Mouse (Mus musculus): ENCODE measurements at regions not wholly inside any gene's neighbourhood (a gene's known extent, or its start where the extent isn't known, plus 50 kb on each side); places are given as distances from the start of the nearest gene placed in this dataset.
A peak's percentile ranks its signal among the peaks of the same experiment; 100 is the strongest.

DNA sequence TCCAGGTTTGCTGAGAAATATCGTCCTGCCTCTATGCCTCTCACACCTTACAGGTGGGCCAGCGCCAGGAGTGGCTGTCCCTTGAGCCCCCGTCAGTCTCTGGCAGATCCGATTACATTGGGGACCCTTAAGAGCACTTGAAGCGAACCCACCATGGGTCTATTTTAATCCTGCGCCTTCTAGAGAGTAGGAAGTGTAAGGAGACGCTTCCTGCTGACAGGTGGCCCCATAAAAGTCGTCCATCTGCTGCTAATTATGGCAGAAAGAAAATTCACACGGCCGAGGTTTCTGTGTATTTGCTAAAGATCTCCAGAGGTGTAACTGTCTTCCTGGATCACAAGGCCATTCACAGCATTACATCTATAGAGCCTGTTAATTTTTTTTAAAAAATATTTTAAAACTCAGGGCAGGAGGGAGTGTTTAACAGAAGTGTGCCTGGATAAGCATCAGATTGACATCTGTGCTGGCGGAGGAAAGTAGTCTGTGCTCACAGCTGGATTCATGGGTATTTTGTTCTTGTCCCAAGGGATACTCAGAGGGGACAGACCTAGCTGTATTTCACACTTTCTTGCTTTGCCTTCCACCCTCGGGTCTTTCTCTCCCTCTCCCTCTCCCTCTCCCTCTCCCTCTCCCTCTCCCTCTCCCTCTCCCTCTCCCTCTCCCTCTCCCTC is 394.9 kb downstream of the Vps13c start:
- no peak overlapping the region for H3K27ac ChIP-seq (ENCODE audit: low read depth, low read length)
- ATAC-seq = no peak

DNA sequence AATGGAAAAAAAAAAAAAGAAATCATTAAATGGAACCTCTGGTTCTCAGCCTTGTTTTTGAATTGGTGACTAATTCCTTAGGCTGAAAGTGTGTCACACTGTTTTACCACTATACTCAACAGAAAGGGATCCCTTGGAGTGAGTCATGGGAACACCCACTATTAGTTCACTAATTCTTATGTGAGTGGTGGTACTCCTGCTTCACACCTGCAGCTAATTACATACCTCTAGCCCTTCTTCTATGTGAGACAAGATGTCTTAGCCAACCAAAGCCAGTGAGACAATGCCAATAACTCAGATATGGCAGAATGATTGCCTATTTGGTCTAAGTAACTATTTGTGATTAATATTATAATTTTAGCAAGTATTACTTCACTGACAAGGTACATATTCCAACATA is 398.9 kb downstream of the Vps13c start:
- no peak overlapping the region for H3K4me2 ChIP-seq (ENCODE audit: low read length)
- no peak for ATAC-seq
- H3K27ac ChIP-seq (ENCODE audit: low read depth, low read length) = no peak overlapping the region
- no peaks in the 10 kb centered on the region for H3K36me3 ChIP-seq (ENCODE audit: control insufficient read depth, insufficient read depth, low read length)
- no peak overlapping the region for H3K4me3 ChIP-seq (ENCODE audit: low read length)
- no peaks in the 10 kb centered on the region for H3K27me3 ChIP-seq (replicated peaks; ENCODE audit: control insufficient read depth, insufficient read depth, low read length)
- H3K9me3 ChIP-seq (ENCODE audit: control insufficient read depth, low read length) = no peaks in the 10 kb centered on the region
- no peak overlapping the region for H3K9ac ChIP-seq (ENCODE audit: low read depth, low read length)
- no peaks in the 10 kb centered on the region; the same call in 1 of the 2 replicates for H3K4me1 ChIP-seq (ENCODE audit: control insufficient read depth, insufficient read depth, low read depth, low read length)

More for the DNA sequence above, 394.9 kb downstream of the Vps13c start:
- Histone ChIP-seq H3K4me1 (ENCODE audit: control insufficient read depth, insufficient read depth, low read depth, low read length) (no peaks in the 10 kb centered on the region; the same call in 1 of the 2 replicates), H3K9ac (ENCODE audit: low read depth, low read length) (no peak overlapping the region), H3K4me2 (ENCODE audit: low read length) (no peak overlapping the region), H3K4me3 (ENCODE audit: low read length) (no peak overlapping the region), H3K9me3 (ENCODE audit: control insufficient read depth, low read length) (no peaks in the 10 kb centered on the region), H3K36me3 (ENCODE audit: control insufficient read depth, insufficient read depth, low read length) (no peaks in the 10 kb centered on the region), H3K27me3 (replicated peaks; ENCODE audit: control insufficient read depth, insufficient read depth, low read length) (no peaks in the 10 kb centered on the region)
- 37% methylated on average over 12 of the region's 12 CpGs for WGBS

DNA sequence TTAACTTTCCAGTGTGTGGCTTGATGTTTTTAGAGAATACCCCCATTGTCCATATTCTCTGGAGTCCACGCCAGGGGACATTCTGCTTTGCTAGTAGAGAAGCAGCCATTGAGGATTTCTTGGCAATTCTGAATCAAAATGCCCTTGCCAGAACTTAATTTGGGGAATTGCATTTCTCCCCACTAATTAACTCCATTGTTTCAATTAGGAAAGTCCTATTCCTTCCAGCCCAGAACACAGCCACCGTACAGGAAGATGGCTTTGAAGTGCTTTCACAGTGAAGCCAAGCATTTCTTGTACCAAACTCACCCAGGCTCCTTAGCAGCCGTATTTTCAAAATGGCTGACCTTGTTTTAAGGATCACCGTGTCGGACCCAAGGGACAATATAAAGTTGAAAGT is 399.4 kb downstream of the Vps13c start:
- Histone ChIP-seq H3K27me3 (replicated peaks; ENCODE audit: control insufficient read depth, insufficient read depth, low read length) (no peaks in the 10 kb centered on the region), H3K4me3 (ENCODE audit: low read length) (no peak overlapping the region), H3K4me1 (ENCODE audit: control insufficient read depth, insufficient read depth, low read depth, low read length) (no peaks in the 10 kb centered on the region; the same call in 1 of the 2 replicates), H3K4me2 (ENCODE audit: low read length) (no peak overlapping the region), H3K9ac (ENCODE audit: low read depth, low read length) (no peak overlapping the region), H3K27ac (ENCODE audit: low read depth, low read length) (no peak overlapping the region), H3K36me3 (ENCODE audit: control insufficient read depth, insufficient read depth, low read length) (no peaks in the 10 kb centered on the region), H3K9me3 (ENCODE audit: control insufficient read depth, low read length) (no peaks in the 10 kb centered on the region)
- 69% methylated on average over 5 of the region's 5 CpGs for WGBS
- ATAC-seq = no peak

DNA sequence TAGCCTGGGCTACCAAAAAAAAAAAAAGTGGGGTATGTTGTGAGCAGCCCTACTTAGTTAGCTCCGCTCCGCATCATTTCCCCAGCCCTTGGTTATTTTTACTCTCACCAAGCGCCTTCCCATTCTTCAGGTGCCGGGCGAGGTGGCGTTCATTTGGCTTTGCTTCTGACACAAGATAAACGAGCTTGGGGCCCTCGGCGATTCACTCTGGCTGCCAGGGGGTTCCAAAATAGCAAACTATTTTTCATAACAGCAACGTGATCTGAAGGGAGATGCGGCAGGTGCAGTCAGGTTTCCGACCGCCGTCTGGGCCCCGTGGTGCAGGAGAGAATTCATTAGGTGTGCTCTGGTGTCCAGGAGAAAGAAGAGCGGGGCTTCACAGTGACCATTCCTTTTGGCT is 403.6 kb upstream of the Rora start:
- no peaks in the 10 kb centered on the region for H3K36me3 ChIP-seq (ENCODE audit: control insufficient read depth, insufficient read depth, low read length)
- no peak overlapping the region for H3K9ac ChIP-seq (ENCODE audit: low read depth, low read length)
- H3K4me3 ChIP-seq (ENCODE audit: low read length) = no peak overlapping the region
- no peak overlapping the region for H3K4me2 ChIP-seq (ENCODE audit: low read length)
- no peaks in the 10 kb centered on the region for H3K9me3 ChIP-seq (ENCODE audit: control insufficient read depth, low read length)
- H3K4me1 ChIP-seq (ENCODE audit: control insufficient read depth, insufficient read depth, low read depth, low read length) = no peaks in the 10 kb centered on the region; the same call in 1 of the 2 replicates
- ATAC-seq = no peak
- H3K27ac ChIP-seq (ENCODE audit: low read depth, low read length) = no peak overlapping the region
- no peaks in the 10 kb centered on the region for H3K27me3 ChIP-seq (replicated peaks; ENCODE audit: control insufficient read depth, insufficient read depth, low read length)
- 75% methylated on average over 16 of the region's 16 CpGs for WGBS

DNA sequence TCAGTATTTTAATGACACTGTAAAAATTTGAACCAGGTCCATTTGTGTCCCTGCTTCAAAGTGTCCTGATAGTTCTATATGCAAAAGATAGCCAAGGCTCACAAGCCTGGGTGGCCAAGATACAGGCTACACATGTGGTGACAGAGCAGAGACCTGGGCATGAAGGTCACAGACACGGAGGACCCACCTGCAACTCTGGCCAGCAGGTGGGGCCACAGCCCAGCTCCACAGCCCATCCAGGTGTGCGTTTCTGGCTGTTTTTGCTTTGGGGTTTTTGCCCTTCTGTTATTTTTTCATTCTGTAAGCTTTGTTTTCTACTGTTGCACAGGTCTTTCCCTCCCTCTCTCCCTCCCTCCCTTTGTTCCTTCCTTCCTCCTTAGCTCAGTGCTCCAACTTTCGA is 399.4 kb upstream of the Rora start:
- Histone ChIP-seq H3K4me2 (ENCODE audit: low read length) (no peak overlapping the region), H3K36me3 (ENCODE audit: control insufficient read depth, insufficient read depth, low read length) (no peaks in the 10 kb centered on the region), H3K27ac (ENCODE audit: low read depth, low read length) (no peak overlapping the region), H3K4me3 (ENCODE audit: low read length) (no peak overlapping the region), H3K9ac (ENCODE audit: low read depth, low read length) (no peak overlapping the region), H3K27me3 (replicated peaks; ENCODE audit: control insufficient read depth, insufficient read depth, low read length) (no peaks in the 10 kb centered on the region), H3K9me3 (ENCODE audit: control insufficient read depth, low read length) (no peaks in the 10 kb centered on the region), H3K4me1 (ENCODE audit: control insufficient read depth, insufficient read depth, low read depth, low read length) (no peaks in the 10 kb centered on the region)
- ATAC-seq = no peak
- 56% methylated on average over 3 of the region's 3 CpGs for WGBS

DNA sequence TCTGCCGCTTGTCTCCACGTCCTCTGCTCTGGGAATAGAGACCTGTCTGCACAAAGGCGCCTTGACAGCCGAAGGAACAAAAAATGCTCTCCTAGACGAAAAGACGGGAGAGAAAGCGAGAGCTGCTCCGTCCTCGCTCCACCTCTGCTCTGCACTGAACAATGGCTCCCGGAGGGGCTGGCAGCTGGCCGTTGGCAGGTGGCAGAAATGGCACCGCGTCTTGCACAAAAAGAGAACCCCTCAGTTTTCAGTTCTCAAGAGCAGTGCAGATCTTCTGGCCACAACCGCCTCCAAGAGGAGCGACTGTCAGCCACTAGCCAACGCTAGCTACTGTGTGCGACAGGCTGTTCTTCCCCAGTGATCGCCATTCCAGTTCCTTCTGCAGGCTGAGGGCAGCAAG is 385.0 kb upstream of the Rora start:
- H3K9ac ChIP-seq (ENCODE audit: low read depth, low read length) = 0 out of 2 replicates have a peak overlapping the region, but pooled peaks have one; percentile 4
- H3K4me2 ChIP-seq (ENCODE audit: low read length) = peak overlapping the region; percentile 46
- no peaks in the 10 kb centered on the region for H3K9me3 ChIP-seq (ENCODE audit: control insufficient read depth, low read length)
- ATAC-seq = no peak
- H3K4me3 ChIP-seq (ENCODE audit: low read length) = no peak overlapping the region; the same call in 1 of the 2 replicates
- WGBS = 56% methylated on average over 18 of the region's 18 CpGs
- H3K27me3 ChIP-seq (replicated peaks; ENCODE audit: control insufficient read depth, insufficient read depth, low read length) = no peaks in the 10 kb centered on the region
- no peaks in the 10 kb centered on the region for H3K4me1 ChIP-seq (ENCODE audit: control insufficient read depth, insufficient read depth, low read depth, low read length)
- H3K36me3 ChIP-seq (ENCODE audit: control insufficient read depth, insufficient read depth, low read length) = no peaks in the 10 kb centered on the region
- H3K27ac ChIP-seq (ENCODE audit: low read depth, low read length) = no peak overlapping the region

DNA sequence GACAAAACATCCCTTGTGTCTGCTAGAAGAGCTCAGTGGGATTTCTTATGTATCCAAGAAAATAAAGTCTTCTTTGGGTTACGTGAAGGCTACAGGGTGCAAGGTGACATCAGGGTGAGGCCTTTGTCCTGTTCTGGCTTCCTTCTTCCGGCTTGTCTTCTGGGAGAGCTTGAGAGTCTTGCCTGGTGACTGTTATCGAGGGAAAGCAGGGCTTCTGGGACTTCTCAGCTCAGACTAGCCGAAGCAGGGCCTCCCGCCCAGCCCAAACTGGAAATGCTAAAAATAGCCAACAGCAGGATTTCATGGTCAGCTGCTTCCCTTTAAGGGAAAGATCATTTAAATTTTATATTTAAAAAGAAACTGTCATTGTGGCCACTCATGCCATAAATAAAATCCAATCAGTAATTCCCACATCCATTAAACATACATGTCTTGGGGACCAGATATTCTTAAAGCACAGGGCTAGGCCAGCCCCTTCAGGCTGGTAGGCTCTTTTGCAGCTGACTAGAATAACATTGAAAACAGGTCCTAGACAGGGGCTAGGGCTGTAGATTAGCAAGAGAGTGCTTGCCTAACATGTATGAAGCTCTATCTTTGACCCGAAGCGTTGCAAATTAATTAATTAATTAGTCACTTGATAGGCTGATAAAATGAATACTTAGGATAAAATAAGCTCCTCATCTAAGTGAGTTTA is 351.2 kb upstream of the Rora start:
- no peaks in the 10 kb centered on the region for H3K27me3 ChIP-seq (replicated peaks; ENCODE audit: control insufficient read depth, insufficient read depth, low read length)
- H3K4me1 ChIP-seq (ENCODE audit: control insufficient read depth, insufficient read depth, low read depth, low read length) = no peaks in the 10 kb centered on the region
- WGBS = 73% methylated on average over 7 of the region's 7 CpGs
- H3K27ac ChIP-seq (ENCODE audit: low read depth, low read length) = no peak overlapping the region
- no peak overlapping the region for H3K4me3 ChIP-seq (ENCODE audit: low read length)
- H3K9me3 ChIP-seq (ENCODE audit: control insufficient read depth, low read length) = no peaks in the 10 kb centered on the region
- no peak for ATAC-seq
- no peak overlapping the region for H3K9ac ChIP-seq (ENCODE audit: low read depth, low read length)
- H3K4me2 ChIP-seq (ENCODE audit: low read length) = no peak overlapping the region
- H3K36me3 ChIP-seq (ENCODE audit: control insufficient read depth, insufficient read depth, low read length) = no peaks in the 10 kb centered on the region

DNA sequence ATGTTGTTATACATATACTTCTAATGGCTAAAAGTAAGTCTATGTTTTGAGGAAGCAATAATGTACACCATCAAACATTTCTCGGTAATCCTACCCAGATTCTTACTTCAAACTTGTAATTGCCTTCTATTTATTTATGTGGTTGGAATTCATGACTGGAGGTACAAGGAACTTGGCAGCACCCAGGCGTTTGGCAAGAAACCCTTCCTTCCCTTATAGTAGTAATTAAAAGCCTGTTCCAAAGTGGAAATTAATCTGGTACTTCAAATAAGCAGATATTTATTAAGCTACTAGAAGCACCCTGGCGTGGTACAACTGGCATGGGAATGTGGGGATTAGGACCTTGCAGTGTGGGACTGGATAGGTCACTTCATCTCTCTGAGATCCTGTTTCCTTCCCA is 322.9 kb upstream of the Rora start:
- WGBS = 74% methylated on average over 3 of the region's 3 CpGs
- H3K4me1 ChIP-seq (ENCODE audit: control insufficient read depth, insufficient read depth, low read depth, low read length) = no peaks in the 10 kb centered on the region
- H3K4me3 ChIP-seq (ENCODE audit: low read length) = no peak overlapping the region

DNA sequence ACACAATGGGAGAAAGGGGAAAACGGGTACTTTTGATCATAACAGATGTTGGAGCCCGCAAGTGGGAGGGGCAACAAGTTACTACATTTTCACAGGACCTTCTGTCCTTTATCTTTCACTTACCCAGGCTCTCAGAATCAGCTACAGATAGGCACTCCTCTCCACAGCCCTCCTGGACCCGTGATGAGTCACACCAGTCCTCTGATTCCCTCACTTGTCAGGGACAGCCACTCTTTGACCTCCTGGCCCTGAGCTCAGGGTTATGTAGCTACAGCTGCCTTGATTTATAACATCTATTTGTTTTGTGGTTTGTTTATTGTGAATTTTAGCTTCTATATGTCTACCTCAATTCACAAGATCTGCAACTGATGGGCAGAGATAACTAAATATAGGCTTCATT is 312.7 kb upstream of the Rora start:
- no peak for ATAC-seq
- 63% methylated on average over 3 of the region's 3 CpGs for WGBS
- H3K9me3 ChIP-seq (ENCODE audit: control insufficient read depth, low read length) = no peaks in the 10 kb centered on the region

More for the DNA sequence above, 322.9 kb upstream of the Rora start:
- Histone ChIP-seq H3K27ac (ENCODE audit: low read depth, low read length) (no peak overlapping the region), H3K36me3 (ENCODE audit: control insufficient read depth, insufficient read depth, low read length) (no peaks in the 10 kb centered on the region), H3K9me3 (ENCODE audit: control insufficient read depth, low read length) (no peaks in the 10 kb centered on the region), H3K27me3 (replicated peaks; ENCODE audit: control insufficient read depth, insufficient read depth, low read length) (no peaks in the 10 kb centered on the region), H3K4me2 (ENCODE audit: low read length) (no peak overlapping the region), H3K9ac (ENCODE audit: low read depth, low read length) (no peak overlapping the region)
- no peak for ATAC-seq

More for the DNA sequence above, 312.7 kb upstream of the Rora start:
- Histone ChIP-seq H3K27ac (ENCODE audit: low read depth, low read length) (no peak overlapping the region), H3K27me3 (replicated peaks; ENCODE audit: control insufficient read depth, insufficient read depth, low read length) (no peaks in the 10 kb centered on the region), H3K9ac (ENCODE audit: low read depth, low read length) (no peak overlapping the region), H3K4me1 (ENCODE audit: control insufficient read depth, insufficient read depth, low read depth, low read length) (no peaks in the 10 kb centered on the region), H3K4me2 (ENCODE audit: low read length) (no peak overlapping the region), H3K36me3 (ENCODE audit: control insufficient read depth, insufficient read depth, low read length) (no peaks in the 10 kb centered on the region), H3K4me3 (ENCODE audit: low read length) (no peak overlapping the region)

Measured in hindbrain, embryonic 16.5 days (tissue).